Mouse (Mus musculus): ENCODE measurements around the gene Itpk1.
A peak's percentile ranks its signal among the peaks of the same experiment; 100 is the strongest.

GRCm38 (mm10) chr12:102681590-102681989 lies 23.1 kb downstream of the Itpk1 start:
- TF ChIP-seq CTCF (IDR thresholded peaks at IDR 0.05; ENCODE audit: borderline replicate concordance, insufficient read depth, low read depth, low read length) = 0 out of 2 replicates have a peak, but pooled peaks have one; percentile 16
- no peak for TF ChIP-seq POLR2A (IDR thresholded peaks at IDR 0.05; ENCODE audit: borderline replicate concordance, insufficient read depth, low read length)

All from cerebellum, adult 2 months (tissue).